Mouse (Mus musculus) bone marrow, adult 2 months (tissue): ENCODE results near the gene Gm17606.
A peak's percentile ranks its signal among the peaks of the same experiment; 100 is the strongest.

Experiments used
- CTCF ChIP-seq: fragments of 200-500 bp; IDR thresholded peaks from 2 replicates; pipeline ENCODE4 v1.5.1; 2011; ENCODE audit warnings: low read length, control low read depth; ENCODE audit not compliant: control insufficient read depth, insufficient read depth
- POLR2A ChIP-seq: fragments of 200-500 bp; IDR thresholded peaks from 2 replicates; pipeline ENCODE4 v1.6.1; 2011; ENCODE audit warnings: low read depth, mild to moderate bottlenecking, control low read depth, low read length, borderline replicate concordance; ENCODE audit not compliant: control insufficient read depth

DNA sequence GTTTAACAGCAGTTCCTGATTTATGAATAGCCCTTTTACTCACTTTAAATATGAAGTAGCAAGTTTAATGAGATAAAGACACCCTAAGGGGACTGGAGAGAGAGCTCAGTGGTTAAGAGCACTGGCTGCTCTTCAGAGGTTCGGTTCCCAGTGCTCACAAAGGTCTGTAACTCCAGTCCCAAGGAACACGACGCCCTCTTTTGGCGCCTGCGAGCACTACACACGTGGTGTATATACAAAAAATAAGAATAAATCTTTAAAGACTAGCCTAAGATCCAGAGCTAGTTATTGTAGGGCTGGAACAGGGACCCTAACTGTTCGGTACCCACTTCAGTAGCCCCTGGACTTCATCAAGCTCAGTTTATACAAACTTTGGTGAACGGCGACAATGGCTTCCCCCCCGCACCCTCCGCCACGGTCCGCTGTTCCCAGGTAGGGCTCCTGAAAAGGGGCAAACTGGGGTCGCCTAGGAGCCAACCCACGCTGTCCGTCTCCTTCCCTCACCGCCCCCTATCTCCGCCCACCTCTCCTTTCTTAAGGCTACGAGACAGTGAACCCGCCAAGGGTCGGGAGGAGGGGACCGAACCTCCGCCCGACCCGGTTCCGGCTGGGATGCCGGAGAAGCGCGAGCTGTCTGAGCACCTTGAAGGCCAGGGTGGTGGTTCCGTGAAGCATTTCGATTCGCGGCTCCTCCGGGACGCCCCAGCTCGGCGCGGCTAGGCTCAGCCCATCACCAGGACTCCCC, 23.4 kb upstream of the Gm17606 start:
- TF ChIP-seq POLR2A (no peak), CTCF (peak; percentile 12; the same call in 1 of the 2 replicates)
